In genomic region chr3:79022690-79023089, GRCm38 (mm10) we compare ENCODE assay signal across 32 mouse cellular contexts.
DNase-seq lines count a peak whose midpoint lies in the region; ATAC-seq and TF ChIP-seq lines count a peak whose summit lies in the region.
"Had no signal": no experiment of that assay in that cellular context is flagged by ENCODE, and none has a peak within 500 bp of the region (broad histone marks: within the 10 kb centered on the region; RNA-seq: fewer than 3 reads in every experiment).

No protein-coding gene starts in this region.

- H3K4me2 ChIP-seq in midbrain, embryonic 16.5 days (ENCODE audit: low read length), result no peak overlapping the region
- H3K4me2 ChIP-seq: embryonic facial prominence, embryonic 13.5 days; heart, embryonic 12.5 days; limb, embryonic 12.5 days; liver, embryonic 15.5 days; lung, embryonic 14.5 days; neural tube, embryonic 12.5 days had no signal

- TF ChIP-seq CTCF in gastrocnemius, adult 2 months (IDR thresholded peaks at IDR 0.05), result no peak
- no peak for TF ChIP-seq CTCF in left cerebral cortex, adult 2 months (IDR thresholded peaks at IDR 0.05)
- no peak for TF ChIP-seq CTCF in brain, embryonic 14.5 days (IDR thresholded peaks at IDR 0.05; ENCODE audit: borderline replicate concordance, extremely low read depth, insufficient read depth, insufficient read length)

- peak overlapping the region; percentile 67; the same call in 1 of the 2 replicates for H3K27ac ChIP-seq in gastrocnemius, adult 2 months
- H3K27ac ChIP-seq in left cerebral cortex, adult 2 months, result peak overlapping the region; percentile 79
- H3K27ac ChIP-seq in midbrain, embryonic 16.5 days (ENCODE audit: low read length), result no peak overlapping the region
- H3K27ac ChIP-seq: embryonic facial prominence, embryonic 13.5 days; kidney, postnatal 0 days; limb, embryonic 12.5 days; liver, embryonic 15.5 days; neural tube, embryonic 12.5 days had no signal

- no peak for DNase-seq in gastrocnemius, adult 2 months
- DNase-seq in gastrocnemius, adult 8-10 months (ENCODE audit: low spot score in 2 of 2), result no peak
- DNase-seq in left cerebral cortex, adult 2 months (ENCODE audit: extremely low spot score in 1 of 2, low spot score in 2 of 2), result no peak
- DNase-seq in left cerebral cortex, adult 18-20 months (ENCODE audit: low spot score in 2 of 2), result no peak
- DNase-seq in brain, embryonic 14.5 days (ENCODE audit: low read depth), result peak; percentile 22
- no peak for DNase-seq in thymus, postnatal 14 days
- DNase-seq: adrenal gland, adult 2 months; adrenal gland, postnatal 36 days; B cell, adult 2 months; cerebellum, adult 11 months; cerebellum, adult 9-10 months; embryo, embryonic 11 days; gastrocnemius, postnatal 36 days; heart, adult 18-20 months; kidney, adult 8-10 months; kidney, postnatal 4 days; lung, embryonic 14.5 days; lung, postnatal 14 days; right cerebral cortex, adult 18-20 months; spleen, adult 18-20 months; thymus, postnatal 25 days had no signal

- WGBS in midbrain, embryonic 16.5 days, result 79% methylated on average over 4 of the region's 4 CpGs

- no peak for TF ChIP-seq POLR2A in brain, embryonic 14.5 days (IDR thresholded peaks at IDR 0.05; ENCODE audit: borderline replicate concordance, extremely low read depth, insufficient read depth, insufficient read length, poor library complexity, severe bottlenecking)

- no peaks in the 10 kb centered on the region for H3K27me3 ChIP-seq in midbrain, embryonic 16.5 days (ENCODE audit: control insufficient read depth, insufficient read depth, low read depth, low read length)
- H3K27me3 ChIP-seq: embryonic facial prominence, embryonic 13.5 days; heart, embryonic 12.5 days; limb, embryonic 12.5 days; liver, embryonic 15.5 days; neural tube, embryonic 12.5 days had no signal

- H3K9ac ChIP-seq in midbrain, embryonic 16.5 days (ENCODE audit: low read depth, low read length), result no peak overlapping the region
- H3K9ac ChIP-seq: embryonic facial prominence, embryonic 13.5 days; heart, embryonic 12.5 days; limb, embryonic 12.5 days; liver, embryonic 15.5 days; lung, embryonic 14.5 days; neural tube, embryonic 12.5 days had no signal

- H3K36me3 ChIP-seq in midbrain, embryonic 16.5 days (ENCODE audit: control insufficient read depth, insufficient read depth, low read length), result no peaks in the 10 kb centered on the region
- H3K36me3 ChIP-seq: embryonic facial prominence, embryonic 13.5 days; heart, embryonic 12.5 days; limb, embryonic 12.5 days; liver, embryonic 15.5 days; neural tube, embryonic 12.5 days had no signal

- peaks cover 6% of the 10 kb centered on the region for H3K4me1 ChIP-seq in midbrain, embryonic 16.5 days (ENCODE audit: control insufficient read depth, insufficient read depth, low read length)
- H3K4me1 ChIP-seq: embryonic facial prominence, embryonic 13.5 days; limb, embryonic 12.5 days; liver, embryonic 15.5 days; neural tube, embryonic 12.5 days had no signal

- H3K9me3 ChIP-seq in midbrain, embryonic 16.5 days (replicated peaks; ENCODE audit: control insufficient read depth, low read length, poor library complexity, severe bottlenecking), result no peaks in the 10 kb centered on the region
- H3K9me3 ChIP-seq: embryonic facial prominence, embryonic 13.5 days; limb, embryonic 12.5 days; liver, embryonic 15.5 days; neural tube, embryonic 12.5 days had no signal

- ATAC-seq in midbrain, embryonic 16.5 days, result peak; percentile 57; the same call in 1 of the 2 replicates
- ATAC-seq: activated CD4-positive, CD25-positive, alpha-beta regulatory T cell, adult 4 months; intestine, embryonic 16.5 days had no signal

- intact Hi-C loops in gastrocnemius, adult 2 months (cut with DNase I), result no loop called here
- intact Hi-C loops in left cerebral cortex, adult 2 months (cut with DNase I), result no loop called here

- no peak overlapping the region for H3K4me3 ChIP-seq in gastrocnemius, adult 2 months
- no peak overlapping the region for H3K4me3 ChIP-seq in left cerebral cortex, adult 2 months
- no peak overlapping the region for H3K4me3 ChIP-seq in midbrain, embryonic 16.5 days (ENCODE audit: low read depth, low read length)
- H3K4me3 ChIP-seq: embryonic facial prominence, embryonic 13.5 days; erythroblast, embryonic 14.5 days; heart, embryonic 12.5 days; limb, embryonic 12.5 days; liver, embryonic 15.5 days; myocyte; neural tube, embryonic 12.5 days had no signal
